Mouse (Mus musculus): ENCODE results near the gene Tbl2. TPM values are rescaled to one million over a fixed set of nuclear protein-coding genes. Genes with fewer than 3 reads are reported as not detected.
A peak's percentile ranks its signal among the peaks of the same experiment; 100 is the strongest.

Tbl2 gene
- total and polyA plus RNA-seq, 2 experiments from 2014 or later, result 10.0 to 28.6 TPM

GRCm38 (mm10) chr5:135185596-135185995 lies 36.1 kb downstream of the Tbl2 start:
- ATAC-seq (ENCODE audit: low FRiP score) (no peak), DNase-seq (ENCODE audit: low spot score) (no peak)
- Histone ChIP-seq H3K4me3 (ENCODE audit: low read depth, low read length) (no peak overlapping the region), H3K27ac (ENCODE audit: low read depth, low read length) (no peak overlapping the region), H3K4me1 (ENCODE audit: insufficient read depth, low read length) (peaks cover 12% of the 10 kb centered on the region; the same call in 1 of the 2 replicates), H3K27me3 (ENCODE audit: insufficient read depth, low read length) (no peaks in the 10 kb centered on the region), H3K36me3 (ENCODE audit: insufficient read depth, low read length) (peaks cover 13% of the 10 kb centered on the region), H3K9me3 (ENCODE audit: low read length) (no peaks in the 10 kb centered on the region), H3K9ac (replicated peaks; ENCODE audit: low read length, poor library complexity, severe bottlenecking) (no peak overlapping the region), H3K4me2 (ENCODE audit: low read depth, low read length, poor library complexity, severe bottlenecking) (no peak overlapping the region)
- 40% methylated on average over 3 of the region's 3 CpGs for WGBS
- TF ChIP-seq CTCF (IDR thresholded peaks at IDR 0.05), result peak; percentile 37

- H3K36me3 ChIP-seq (ENCODE audit: insufficient read depth, low read length), result peaks cover 7% of the 10 kb centered on the region
- H3K4me2 ChIP-seq (ENCODE audit: low read depth, low read length, poor library complexity, severe bottlenecking), result peak overlapping the region; percentile 80
- no peaks in the 10 kb centered on the region for H3K27me3 ChIP-seq (ENCODE audit: insufficient read depth, low read length)
- TF ChIP-seq CTCF (IDR thresholded peaks at IDR 0.05), result no peak
- H3K4me3 ChIP-seq (ENCODE audit: low read depth, low read length), result peak overlapping the region; percentile 100
- peak overlapping the region; percentile 90 for H3K9ac ChIP-seq (replicated peaks; ENCODE audit: low read length, poor library complexity, severe bottlenecking)
- peak; percentile 39; the same call in 1 of the 2 replicates for ATAC-seq (ENCODE audit: low FRiP score)
- no peaks in the 10 kb centered on the region for H3K9me3 ChIP-seq (ENCODE audit: low read length)
- peaks cover 12% of the 10 kb centered on the region; the same call in 1 of the 2 replicates for H3K4me1 ChIP-seq (ENCODE audit: insufficient read depth, low read length)
- WGBS, result 18% methylated on average over 10 of the region's 10 CpGs
- no peak for DNase-seq (ENCODE audit: low spot score)
- peak overlapping the region; percentile 90 for H3K27ac ChIP-seq (ENCODE audit: low read depth, low read length)
Observed at GRCm38 (mm10) chr5:135186231-135186620, 36.8 kb downstream of the Tbl2 start.

GRCm38 (mm10) chr5:135186621-135187348 lies 37.3 kb downstream of the Tbl2 start, which contains the start of gene Baz1b:
Baz1b (plus strand) TSS chr5:135187264.
- WGBS, result under 1% methylated on average over 53 of the region's 57 CpGs
- peak; percentile 41; the same call in 1 of the 2 replicates for TF ChIP-seq CTCF (IDR thresholded peaks at IDR 0.05)

GRCm38 (mm10) chr5:135187349-135188213 lies 38.1 kb downstream of the Tbl2 start:
- peak overlapping the region; percentile 90 for H3K27ac ChIP-seq (ENCODE audit: low read depth, low read length)
- TF ChIP-seq CTCF (IDR thresholded peaks at IDR 0.05), result no peak
- H3K27me3 ChIP-seq (ENCODE audit: insufficient read depth, low read length), result no peaks in the 10 kb centered on the region
- DNase-seq (ENCODE audit: low spot score), result no peak
- peak overlapping the region; percentile 100 for H3K4me3 ChIP-seq (ENCODE audit: low read depth, low read length)
- peaks cover under 1% of the 10 kb centered on the region; the same call in 1 of the 2 replicates for H3K36me3 ChIP-seq (ENCODE audit: insufficient read depth, low read length)
- under 1% methylated on average over 81 of the region's 102 CpGs for WGBS
- ATAC-seq (ENCODE audit: low FRiP score), result 0 out of 2 replicates have a peak, but pooled peaks have one; percentile 4
- H3K9ac ChIP-seq (replicated peaks; ENCODE audit: low read length, poor library complexity, severe bottlenecking), result peak overlapping the region; percentile 90
- peaks cover 12% of the 10 kb centered on the region; the same call in 1 of the 2 replicates for H3K4me1 ChIP-seq (ENCODE audit: insufficient read depth, low read length)
- peak overlapping the region; percentile 80 for H3K4me2 ChIP-seq (ENCODE audit: low read depth, low read length, poor library complexity, severe bottlenecking)
- H3K9me3 ChIP-seq (ENCODE audit: low read length), result no peaks in the 10 kb centered on the region

More at GRCm38 (mm10) chr5:135186621-135187348, 37.3 kb downstream of the Tbl2 start, which contains the start of gene Baz1b:
- Histone ChIP-seq H3K36me3 (ENCODE audit: insufficient read depth, low read length) (peaks cover 5% of the 10 kb centered on the region; the same call in 1 of the 2 replicates), H3K4me1 (ENCODE audit: insufficient read depth, low read length) (peaks cover 12% of the 10 kb centered on the region; the same call in 1 of the 2 replicates), H3K4me2 (ENCODE audit: low read depth, low read length, poor library complexity, severe bottlenecking) (peak within 1 kb of the TSS; percentile 80), H3K9me3 (ENCODE audit: low read length) (no peaks in the 10 kb centered on the region), H3K4me3 (ENCODE audit: low read depth, low read length) (peak within 1 kb of the TSS; percentile 100), H3K27ac (ENCODE audit: low read depth, low read length) (peak within 1 kb of the TSS; percentile 90), H3K27me3 (ENCODE audit: insufficient read depth, low read length) (no peaks in the 10 kb centered on the region), H3K9ac (replicated peaks; ENCODE audit: low read length, poor library complexity, severe bottlenecking) (peak within 1 kb of the TSS; percentile 90)
- ATAC-seq (ENCODE audit: low FRiP score), result peak; percentile 97
- peak; percentile 99 for DNase-seq (ENCODE audit: low spot score)

- WGBS, result under 1% methylated on average over 8 of the region's 8 CpGs
- no peak for ATAC-seq (ENCODE audit: low FRiP score)
- Histone ChIP-seq H3K9me3 (ENCODE audit: low read length) (no peaks in the 10 kb centered on the region), H3K27me3 (ENCODE audit: insufficient read depth, low read length) (no peaks in the 10 kb centered on the region), H3K4me1 (ENCODE audit: insufficient read depth, low read length) (peaks cover 12% of the 10 kb centered on the region; the same call in 1 of the 2 replicates), H3K4me3 (ENCODE audit: low read depth, low read length) (peak overlapping the region; percentile 100), H3K36me3 (ENCODE audit: insufficient read depth, low read length) (no peaks in the 10 kb centered on the region), H3K4me2 (ENCODE audit: low read depth, low read length, poor library complexity, severe bottlenecking) (peak overlapping the region; percentile 80), H3K27ac (ENCODE audit: low read depth, low read length) (peak overlapping the region; percentile 90), H3K9ac (replicated peaks; ENCODE audit: low read length, poor library complexity, severe bottlenecking) (peak overlapping the region; percentile 90)
- no peak for TF ChIP-seq CTCF (IDR thresholded peaks at IDR 0.05)
- DNase-seq (ENCODE audit: low spot score), result no peak
Observed at GRCm38 (mm10) chr5:135188214-135188554, 38.7 kb downstream of the Tbl2 start.

Data from midbrain, postnatal 0 days (tissue).